Mouse (Mus musculus): Measurements from ENCODE around the gene Fbxo39. TPM values are rescaled to one million over a fixed set of nuclear protein-coding genes. Genes with fewer than 3 reads are reported as not detected.

Fbxo39 gene
- total RNA-seq (2023): 0.58 TPM in 1 of 4 replicates, not detected in the others

GRCm38 (mm10) chr11:72314151-72314895 lies at the start of gene Fbxo39:
Gene Fbxo39 (plus strand): TSS chr11:72314444.

GRCm38 (mm10) chr11:72266960-72267560 lies 47.2 kb upstream of the Fbxo39 start, which contains the start of gene Slc13a5:
Gene Slc13a5 (minus strand): TSS chr11:72267222.

DNA sequence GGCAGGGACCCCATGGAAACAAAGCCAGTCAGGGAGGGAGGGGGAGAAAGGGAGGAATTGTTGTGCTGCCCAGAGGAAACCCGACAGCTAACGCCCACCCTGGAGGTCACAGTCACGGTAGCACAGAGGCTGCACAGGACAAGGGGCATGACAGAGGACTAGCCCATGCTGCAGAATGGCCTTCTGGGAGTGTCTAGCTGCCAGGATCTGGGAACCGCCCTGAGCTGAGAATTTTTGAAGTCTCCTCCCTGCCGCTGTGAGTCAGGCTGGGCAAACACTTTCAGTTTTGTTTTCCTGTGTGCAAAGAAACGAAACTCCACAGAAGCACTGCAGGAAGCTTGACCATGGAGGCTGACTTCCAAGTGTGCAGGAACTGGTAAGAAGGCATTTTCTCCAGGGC lies 12.9 kb upstream of the Fbxo39 start, which contains the start of gene Xaf1:
TSS of gene Xaf1 (plus strand) at position 296 of the 400 bp plus-strand sequence.

GRCm38 (mm10) chr11:72362347-72362741 lies 48.1 kb downstream of the Fbxo39 start, which contains the start of gene Tekt1:
Gene Tekt1 (minus strand): TSS chr11:72362442.

Other genes with a start within 250 kb of the Fbxo39 start
- gene Pitpnm3, start 178.7 kb upstream of the Fbxo39 start, total RNA-seq (2023): not detected in 4 replicates
- gene Gm43951, start 107.6 kb upstream of the Fbxo39 start, total RNA-seq (2023): 0.89 to 1.7 TPM (median 1.3 TPM) in 4 replicates
- 11.5 to 14.2 TPM (median 12.9 TPM) in 4 replicates for gene 4933427D14Rik, start 107.0 kb upstream of the Fbxo39 start, total RNA-seq (2023)
- 28.8 to 33.8 TPM (median 31.2 TPM) in 4 replicates for gene Txndc17, start 106.9 kb upstream of the Fbxo39 start, total RNA-seq (2023)
- gene Med31, start 98.9 kb upstream of the Fbxo39 start, total RNA-seq (2023): 39.0 to 45.6 TPM (median 41.8 TPM) in 4 replicates
- gene Slc13a5, start 47.2 kb upstream of the Fbxo39 start, total RNA-seq (2023): not detected in 4 replicates
- 29.6 to 39.2 TPM (median 35.9 TPM) in 4 replicates for gene Xaf1, start 12.8 kb upstream of the Fbxo39 start, total RNA-seq (2023)
- not detected in 4 replicates for gene Tekt1, start 48.0 kb downstream of the Fbxo39 start, total RNA-seq (2023)
- 0.24 to 1.3 TPM (median 0.66 TPM) in 3 of 4 replicates, not detected in the other for gene Smtnl2, start 97.3 kb downstream of the Fbxo39 start, total RNA-seq (2023)
- not detected in 4 replicates for gene Ggt6, start 121.1 kb downstream of the Fbxo39 start, total RNA-seq (2023)
- 167 to 187 TPM (median 178 TPM) in 4 replicates for gene Mybbp1a, start 126.9 kb downstream of the Fbxo39 start, total RNA-seq (2023)
- 35.4 to 45.3 TPM (median 38.7 TPM) in 4 replicates for gene Spns2, start 175.5 kb downstream of the Fbxo39 start, total RNA-seq (2023)
- gene Spns3, start 236.1 kb downstream of the Fbxo39 start, total RNA-seq (2023): 12.7 to 15.2 TPM (median 14.3 TPM) in 4 replicates

Measured in B cell, adult 62 days (primary cell).